Mouse (Mus musculus) olfactory bulb, adult 2 months (tissue): ENCODE data around the gene Cenpq. TPM values are rescaled to one million over a fixed set of nuclear protein-coding genes. Genes with fewer than 3 reads are reported as not detected.

Source experiments
- H3K27ac ChIP-seq: fragments of 200-500 bp; 2 replicates; pipeline ENCODE4 v1.5.1; 2012; ENCODE audit warnings: low read depth, low read length; ENCODE audit not compliant: insufficient read depth
- H3K4me1 ChIP-seq: fragments of 200-500 bp; 2 replicates; pipeline ENCODE4 v1.6.1; 2012; ENCODE audit warnings: low read length; ENCODE audit not compliant: control insufficient read depth, insufficient read depth
- H3K4me3 ChIP-seq: fragments of 200-500 bp; 2 replicates; pipeline ENCODE4 v1.5.1; 2012; ENCODE audit warnings: mild to moderate bottlenecking, low read depth, low read length, moderate library complexity; ENCODE audit not compliant: insufficient read depth
- CTCF ChIP-seq: fragments of 200-500 bp; IDR thresholded peaks from 2 replicates; pipeline ENCODE4 v1.5.1; 2012; ENCODE audit warnings: low read depth, mild to moderate bottlenecking, low read length, moderate library complexity; ENCODE audit not compliant: insufficient read depth
- POLR2A ChIP-seq: fragments of 200-500 bp; IDR thresholded peaks from 2 replicates; pipeline ENCODE4 v1.6.1; 2012; ENCODE audit warnings: mild to moderate bottlenecking, low read depth, low read length, moderate library complexity; ENCODE audit not compliant: insufficient read depth
- WGBS: fragments of 180-500 bp; shearing (Covaris S2); methylation state at CpG from one replicate; pipeline ENCODE4 v1.1.7; 2018; 5-methylcytosine and 5-hydroxymethylcytosine counted together
- polyA plus RNA-seq: library from polyadenylated mRNA; stranded (reverse); fragments of >200 nt; gene quantifications from 2 replicates; pipeline ENCODE4 v1.2.4, GENCODE M21; 2012; ENCODE audit warnings: low replicate concordance; ENCODE audit not compliant: missing spikeins, insufficient read depth, insufficient read length

Gene Cenpq
- polyA plus RNA-seq, 1 experiment: not detected

- peaks cover 3% of the 10 kb centered on the region; the same call in 1 of the 2 replicates for H3K4me1 ChIP-seq
- H3K4me3 ChIP-seq: no peak overlapping the region
- 56% methylated on average over 4 of the region's 4 CpGs for WGBS
- no peak for TF ChIP-seq CTCF
- TF ChIP-seq POLR2A: no peak
- no peak overlapping the region for H3K27ac ChIP-seq
These were observed 35.0 kb downstream of the Cenpq start for GRCm38 (mm10) chr17:40899783-40900363.

GRCm38 (mm10) chr17:40896863-40897262 is 38.0 kb downstream of the Cenpq start:
- no peaks in the 10 kb centered on the region for H3K4me1 ChIP-seq
- no peak overlapping the region for H3K4me3 ChIP-seq
- WGBS: 64% methylated on average over 1 of the region's 1 CpGs
- TF ChIP-seq CTCF (no peak), POLR2A (no peak)
- H3K27ac ChIP-seq: no peak overlapping the region

GRCm38 (mm10) chr17:40887849-40888536 is 46.9 kb downstream of the Cenpq start:
- 85% methylated on average over 4 of the region's 4 CpGs for WGBS
- Histone ChIP-seq H3K4me3 (no peak overlapping the region), H3K27ac (no peak overlapping the region), H3K4me1 (no peaks in the 10 kb centered on the region)
- no peak for TF ChIP-seq POLR2A
- no peak for TF ChIP-seq CTCF

GRCm38 (mm10) chr17:40885155-40885554 is 49.7 kb downstream of the Cenpq start:
- Histone ChIP-seq H3K4me1 (no peaks in the 10 kb centered on the region), H3K4me3 (no peak overlapping the region), H3K27ac (no peak overlapping the region)
- 86% methylated on average over 4 of the region's 4 CpGs for WGBS
- TF ChIP-seq POLR2A: no peak
- TF ChIP-seq CTCF: no peak

GRCm38 (mm10) chr17:40882172-40882571 is 52.7 kb downstream of the Cenpq start:
- Histone ChIP-seq H3K4me1 (peaks cover 4% of the 10 kb centered on the region; the same call in 1 of the 2 replicates), H3K27ac (no peak overlapping the region), H3K4me3 (no peak overlapping the region)
- no peak for TF ChIP-seq CTCF
- TF ChIP-seq POLR2A: no peak
- WGBS: 91% methylated on average over 6 of the region's 6 CpGs

GRCm38 (mm10) chr17:40879924-40880691 is 54.7 kb downstream of the Cenpq start, which contains the start of gene 9130008F23Rik:
9130008F23Rik (minus strand) TSS chr17:40880559.
- Histone ChIP-seq H3K27ac (no peak within 1 kb of the TSS), H3K4me1 (peaks cover 4% of the 10 kb centered on the region; the same call in 1 of the 2 replicates), H3K4me3 (peak within 1 kb of the TSS; percentile 64)
- under 1% methylated on average over 40 of the region's 40 CpGs for WGBS
- TF ChIP-seq CTCF (no peak), POLR2A (no peak)

GRCm38 (mm10) chr17:40879528-40879923 is 55.3 kb downstream of the Cenpq start:
- WGBS: 32% methylated on average over 6 of the region's 6 CpGs
- TF ChIP-seq POLR2A: no peak
- TF ChIP-seq CTCF: no peak
- Histone ChIP-seq H3K4me1 (peaks cover 4% of the 10 kb centered on the region; the same call in 1 of the 2 replicates), H3K4me3 (peak overlapping the region; percentile 64), H3K27ac (no peak overlapping the region)

GRCm38 (mm10) chr17:40877741-40878140 is 57.1 kb downstream of the Cenpq start:
- 60% methylated on average over 3 of the region's 3 CpGs for WGBS
- no peak for TF ChIP-seq CTCF
- TF ChIP-seq POLR2A: no peak
- H3K27ac ChIP-seq: no peak overlapping the region
- no peak overlapping the region for H3K4me3 ChIP-seq
- peaks cover 4% of the 10 kb centered on the region; the same call in 1 of the 2 replicates for H3K4me1 ChIP-seq
